Mouse (Mus musculus): ENCODE measurements around the gene Nkd1. TPM values are rescaled to one million over a fixed set of nuclear protein-coding genes. Genes with fewer than 3 reads are reported as not detected.

Gene Nkd1
- polyA plus RNA-seq, 1 experiment from 2014 or later = 24.5 TPM

DNA sequence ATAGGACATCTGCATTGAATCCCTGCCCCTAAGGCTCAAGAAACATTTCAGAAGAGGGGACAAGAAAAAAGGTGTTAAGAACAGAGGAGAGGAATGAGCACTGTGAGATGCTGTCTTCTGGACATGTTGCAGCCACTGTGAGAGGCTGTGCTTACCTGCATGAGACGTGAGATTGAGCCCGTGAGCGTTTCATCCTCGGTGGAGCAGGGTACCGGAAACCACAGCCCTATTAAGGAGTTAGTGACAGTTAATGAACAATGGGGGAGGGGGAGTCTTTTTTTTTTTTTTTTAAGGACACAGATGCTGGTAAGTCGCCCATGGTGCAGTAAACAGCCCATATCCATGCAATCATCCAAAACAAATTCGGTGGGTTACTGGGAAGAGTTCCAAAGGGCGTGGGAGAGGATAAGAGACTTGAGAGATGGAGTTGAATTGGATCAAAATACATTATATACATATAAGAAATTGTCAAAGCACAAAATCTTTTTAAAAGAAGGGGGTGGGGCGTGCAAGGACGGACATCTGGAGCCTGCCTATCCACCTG is 82.4 kb downstream of the Nkd1 start:
- no peak overlapping the region for H3K9ac ChIP-seq (ENCODE audit: low read depth, low read length)
- H3K4me1 ChIP-seq (replicated peaks; ENCODE audit: control insufficient read depth, insufficient read depth, low read length) = no peaks in the 10 kb centered on the region
- H3K9me3 ChIP-seq (ENCODE audit: control insufficient read depth) = peaks cover 9% of the 10 kb centered on the region
- H3K27ac ChIP-seq (ENCODE audit: low read depth, low read length) = no peak overlapping the region
- H3K4me2 ChIP-seq (replicated peaks; ENCODE audit: low read depth) = peak overlapping the region; percentile 32; the same call in 1 of the 2 replicates
- H3K27me3 ChIP-seq (replicated peaks; ENCODE audit: control insufficient read depth, insufficient read depth, low read length) = no peaks in the 10 kb centered on the region
- WGBS = 16% methylated on average over 10 of the region's 10 CpGs
- no peak for TF ChIP-seq CTCF (IDR thresholded peaks at IDR 0.05; ENCODE audit: low read depth)
- H3K36me3 ChIP-seq (ENCODE audit: control insufficient read depth, insufficient read depth) = no peaks in the 10 kb centered on the region
- no peak overlapping the region for H3K4me3 ChIP-seq (ENCODE audit: low read depth, low read length)
- ATAC-seq = no peak

DNA sequence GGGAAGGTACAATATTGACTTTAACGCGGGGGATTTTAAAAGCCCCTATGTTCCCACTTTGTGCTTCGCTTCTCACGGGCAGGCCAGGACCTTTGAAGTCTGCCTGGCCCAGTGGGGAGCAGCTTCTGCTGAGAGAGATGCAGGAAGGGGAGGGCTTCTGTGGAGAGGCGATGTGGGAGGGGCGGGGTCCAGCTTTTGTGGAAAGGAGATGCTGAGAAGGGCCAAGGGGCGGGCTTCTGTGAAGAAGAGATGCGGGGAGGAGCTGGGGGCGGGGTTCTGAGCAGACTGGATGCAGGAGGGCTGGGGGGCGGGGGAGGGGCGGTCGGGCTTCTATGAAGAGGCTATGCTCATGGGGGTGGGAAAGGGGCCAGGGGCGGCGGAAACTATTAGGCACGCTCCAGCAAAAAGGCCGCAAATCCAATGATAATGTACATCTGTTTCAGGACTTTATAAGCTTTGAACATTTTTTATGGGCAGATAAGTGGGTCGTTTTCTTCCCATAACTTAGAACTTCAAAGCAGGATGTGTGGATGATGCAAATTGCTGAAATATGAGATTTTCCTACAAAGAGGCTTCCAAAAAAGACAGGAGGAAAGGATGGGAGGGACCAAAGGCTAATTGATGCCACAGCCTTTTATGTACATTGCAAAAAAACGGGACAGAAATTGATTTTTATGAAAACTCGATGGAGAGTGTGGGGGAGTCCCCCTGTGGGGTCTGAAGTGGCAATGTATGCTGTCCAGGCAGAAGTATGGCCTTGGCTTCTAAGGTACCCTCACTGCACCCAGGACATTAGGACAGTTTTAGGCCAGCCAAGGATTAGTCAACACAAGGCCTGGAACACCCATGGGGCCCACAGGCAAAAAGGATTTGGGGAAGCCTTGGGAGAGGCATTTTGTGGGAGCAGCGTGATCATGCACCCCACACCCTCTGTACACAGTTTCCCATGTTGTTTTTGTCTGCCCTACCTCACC is 83.2 kb downstream of the Nkd1 start:
- Histone ChIP-seq H3K27ac (ENCODE audit: low read depth, low read length) (no peak overlapping the region), H3K4me3 (ENCODE audit: low read depth, low read length) (no peak overlapping the region)
- TF ChIP-seq CTCF (IDR thresholded peaks at IDR 0.05; ENCODE audit: low read depth) = no peak

DNA sequence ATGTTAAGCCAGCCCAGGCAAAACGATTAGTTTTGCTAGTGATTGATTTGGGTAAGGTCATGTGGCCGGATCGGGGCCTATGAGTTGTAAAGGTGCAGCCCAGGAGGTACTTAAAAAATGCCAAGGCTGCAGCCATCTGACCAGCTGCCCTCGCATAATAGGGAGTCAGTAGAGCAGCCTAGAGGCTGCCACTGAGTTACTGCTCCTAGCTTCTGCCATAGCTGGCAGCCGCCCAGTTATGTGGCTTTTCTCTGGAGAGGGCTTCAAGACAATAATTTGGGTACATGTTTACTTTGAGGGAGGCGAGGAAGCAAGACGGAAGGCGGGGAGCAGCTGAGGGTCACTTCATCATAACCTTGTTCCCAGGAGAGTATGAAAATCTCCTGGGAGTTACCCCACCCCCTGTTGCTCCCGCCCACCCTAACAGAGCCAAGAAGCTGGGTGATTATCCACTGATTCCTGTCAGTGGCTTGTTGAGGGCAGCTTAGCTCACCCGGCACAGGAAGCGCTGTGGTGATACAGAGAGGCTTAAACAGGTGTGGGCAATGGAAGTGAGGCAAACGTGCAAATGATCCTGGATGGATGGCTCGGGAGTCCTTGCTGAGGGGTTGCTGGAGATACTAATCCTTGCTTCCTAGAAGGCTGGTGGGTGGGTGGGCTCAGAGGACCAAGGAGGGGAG is 84.3 kb downstream of the Nkd1 start:
- H3K4me1 ChIP-seq (replicated peaks; ENCODE audit: control insufficient read depth, insufficient read depth, low read length) = no peaks in the 10 kb centered on the region
- H3K4me2 ChIP-seq (replicated peaks; ENCODE audit: low read depth) = no peak overlapping the region
- ATAC-seq = no peak
- no peaks in the 10 kb centered on the region for H3K27me3 ChIP-seq (replicated peaks; ENCODE audit: control insufficient read depth, insufficient read depth, low read length)
- H3K36me3 ChIP-seq (ENCODE audit: control insufficient read depth, insufficient read depth) = no peaks in the 10 kb centered on the region
- no peak overlapping the region for H3K27ac ChIP-seq (ENCODE audit: low read depth, low read length)
- H3K4me3 ChIP-seq (ENCODE audit: low read depth, low read length) = no peak overlapping the region
- no peak overlapping the region for H3K9ac ChIP-seq (ENCODE audit: low read depth, low read length)
- no peak for TF ChIP-seq CTCF (IDR thresholded peaks at IDR 0.05; ENCODE audit: low read depth)
- WGBS = 41% methylated on average over 13 of the region's 13 CpGs
- peaks cover 9% of the 10 kb centered on the region for H3K9me3 ChIP-seq (ENCODE audit: control insufficient read depth)

More for the DNA sequence above, 83.2 kb downstream of the Nkd1 start:
- Histone ChIP-seq H3K9ac (ENCODE audit: low read depth, low read length) (no peak overlapping the region), H3K36me3 (ENCODE audit: control insufficient read depth, insufficient read depth) (no peaks in the 10 kb centered on the region), H3K4me1 (replicated peaks; ENCODE audit: control insufficient read depth, insufficient read depth, low read length) (no peaks in the 10 kb centered on the region), H3K27me3 (replicated peaks; ENCODE audit: control insufficient read depth, insufficient read depth, low read length) (no peaks in the 10 kb centered on the region), H3K4me2 (replicated peaks; ENCODE audit: low read depth) (peak overlapping the region; percentile 32; the same call in 1 of the 2 replicates), H3K9me3 (ENCODE audit: control insufficient read depth) (peaks cover 9% of the 10 kb centered on the region)
- ATAC-seq = peak; percentile 31; the same call in 1 of the 2 replicates
- WGBS = 10% methylated on average over 20 of the region's 20 CpGs

DNA sequence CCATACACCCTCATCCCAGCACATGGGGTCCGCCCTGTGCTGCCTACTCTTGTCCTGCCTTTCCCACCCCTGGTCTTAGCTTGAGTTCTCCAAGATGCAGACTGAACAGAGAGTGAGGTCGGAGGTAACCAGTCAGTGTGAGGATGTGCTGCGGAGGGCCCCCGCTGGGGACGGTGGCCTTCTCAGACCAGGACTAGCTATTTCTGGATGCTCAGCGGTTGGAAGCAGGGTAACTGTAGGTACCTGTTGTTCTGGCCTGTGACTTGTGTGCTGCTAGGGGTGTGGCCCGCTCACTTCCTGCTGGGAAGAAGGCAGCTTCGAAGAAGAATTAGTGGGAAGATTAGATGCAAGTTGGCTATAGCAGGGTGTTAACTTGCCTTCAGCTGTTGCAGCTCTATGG is 87.9 kb downstream of the Nkd1 start:
- TF ChIP-seq CTCF (IDR thresholded peaks at IDR 0.05; ENCODE audit: low read depth) = no peak
- Histone ChIP-seq H3K4me2 (replicated peaks; ENCODE audit: low read depth) (no peak overlapping the region), H3K27ac (ENCODE audit: low read depth, low read length) (no peak overlapping the region), H3K9me3 (ENCODE audit: control insufficient read depth) (no peaks in the 10 kb centered on the region), H3K4me1 (replicated peaks; ENCODE audit: control insufficient read depth, insufficient read depth, low read length) (no peaks in the 10 kb centered on the region), H3K9ac (ENCODE audit: low read depth, low read length) (no peak overlapping the region), H3K27me3 (replicated peaks; ENCODE audit: control insufficient read depth, insufficient read depth, low read length) (no peaks in the 10 kb centered on the region), H3K4me3 (ENCODE audit: low read depth, low read length) (no peak overlapping the region), H3K36me3 (ENCODE audit: control insufficient read depth, insufficient read depth) (no peaks in the 10 kb centered on the region)
- no peak for ATAC-seq
- 86% methylated on average over 8 of the region's 8 CpGs for WGBS

DNA sequence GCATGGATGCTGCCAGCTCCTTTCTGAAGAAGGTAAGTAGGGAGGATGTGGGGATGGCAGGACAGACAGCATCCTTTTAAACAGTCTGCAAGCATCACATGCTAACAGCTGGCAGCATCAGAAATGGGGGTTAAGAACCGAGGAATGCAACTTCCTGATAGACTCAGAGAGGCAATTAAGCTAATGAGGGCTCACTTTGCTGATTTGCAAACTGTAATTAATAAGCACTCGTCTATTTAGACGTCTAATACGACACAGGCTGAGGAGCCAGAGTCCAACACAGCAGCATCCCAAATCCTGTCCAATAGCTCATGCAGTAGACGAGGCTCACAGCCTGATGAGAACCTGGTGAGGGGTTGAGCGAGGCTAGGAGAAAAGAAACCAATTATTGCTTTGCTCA is 89.1 kb downstream of the Nkd1 start:
- Histone ChIP-seq H3K4me3 (ENCODE audit: low read depth, low read length) (no peak overlapping the region), H3K4me1 (replicated peaks; ENCODE audit: control insufficient read depth, insufficient read depth, low read length) (no peaks in the 10 kb centered on the region), H3K9me3 (ENCODE audit: control insufficient read depth) (no peaks in the 10 kb centered on the region), H3K4me2 (replicated peaks; ENCODE audit: low read depth) (no peak overlapping the region), H3K27me3 (replicated peaks; ENCODE audit: control insufficient read depth, insufficient read depth, low read length) (no peaks in the 10 kb centered on the region), H3K36me3 (ENCODE audit: control insufficient read depth, insufficient read depth) (no peaks in the 10 kb centered on the region), H3K9ac (ENCODE audit: low read depth, low read length) (no peak overlapping the region), H3K27ac (ENCODE audit: low read depth, low read length) (no peak overlapping the region)
- 68% methylated on average over 6 of the region's 6 CpGs for WGBS
- no peak for ATAC-seq
- TF ChIP-seq CTCF (IDR thresholded peaks at IDR 0.05; ENCODE audit: low read depth) = no peak

DNA sequence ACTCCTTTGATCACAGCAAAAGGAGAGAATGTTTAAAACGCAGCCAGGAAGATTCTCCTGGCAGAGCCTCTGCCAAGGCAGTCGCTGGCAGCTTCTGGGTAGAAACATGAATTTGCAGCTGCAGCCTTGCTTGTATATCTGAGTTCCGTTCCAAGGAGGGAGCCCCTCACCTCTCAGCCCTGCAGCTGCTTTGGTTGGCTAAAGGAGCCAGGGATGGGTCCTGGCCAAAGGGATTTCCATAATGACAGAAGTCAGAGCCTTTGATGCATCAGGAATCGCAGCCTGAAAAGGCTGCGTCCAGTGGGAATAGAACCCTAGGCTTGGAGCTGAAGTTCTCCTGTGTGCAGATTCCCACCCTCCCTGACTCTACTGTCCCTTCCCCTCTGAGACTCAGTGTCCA is 93.8 kb downstream of the Nkd1 start:
- Histone ChIP-seq H3K4me3 (ENCODE audit: low read depth, low read length) (no peak overlapping the region), H3K4me1 (replicated peaks; ENCODE audit: control insufficient read depth, insufficient read depth, low read length) (no peaks in the 10 kb centered on the region), H3K27me3 (replicated peaks; ENCODE audit: control insufficient read depth, insufficient read depth, low read length) (no peaks in the 10 kb centered on the region), H3K9ac (ENCODE audit: low read depth, low read length) (no peak overlapping the region), H3K9me3 (ENCODE audit: control insufficient read depth) (no peaks in the 10 kb centered on the region), H3K36me3 (ENCODE audit: control insufficient read depth, insufficient read depth) (no peaks in the 10 kb centered on the region), H3K4me2 (replicated peaks; ENCODE audit: low read depth) (no peak overlapping the region), H3K27ac (ENCODE audit: low read depth, low read length) (no peak overlapping the region)
- no peak for TF ChIP-seq CTCF (IDR thresholded peaks at IDR 0.05; ENCODE audit: low read depth)
- ATAC-seq = no peak
- 74% methylated on average over 5 of the region's 5 CpGs for whole genome bisulfite sequencing
